Mouse (Mus musculus) left cerebral cortex, adult 2 months (tissue): ENCODE data around the gene Hspb7. TPM values are rescaled to one million over a fixed set of nuclear protein-coding genes. Genes with fewer than 3 reads are reported as not detected.

Experiments
- DNase-seq, 2 experiments: peaks; one replicate each; pipeline ENCODE4 v3.0.0; 2021 to 2022; ENCODE audit warnings: low spot score in 2 of 2, mixed read lengths in 1 of 2; ENCODE audit errors: extremely low spot score in 1 of 2
- H3K27ac ChIP-seq: fragments of 200-600 bp; 2 replicates; pipeline ENCODE4 v1.8.1; 2022
- H3K4me3 ChIP-seq: fragments of 200-600 bp; 2 replicates; pipeline ENCODE4 v1.8.1; 2022
- CTCF ChIP-seq: fragments of 200-600 bp; IDR thresholded peaks from 2 replicates; pipeline ENCODE4 v1.8.1; 2022; ENCODE audit warnings: antibody characterized with exemption, mild to moderate bottlenecking, moderate library complexity
- intact Hi-C: fragments of 180-260 bp; cut with DNase I; formaldehyde crosslinking; loops from one replicate; pipeline ENCODE4 v1.15.1; 2025
- total RNA-seq, 2 experiments: library from RNA; stranded (reverse); gene quantifications; 2 replicates each; pipeline ENCODE4 v1.2.3; 2021

Gene Hspb7
- total RNA-seq, 2 experiments from 2014 or later, result 0.40 to 0.57 TPM

DNA sequence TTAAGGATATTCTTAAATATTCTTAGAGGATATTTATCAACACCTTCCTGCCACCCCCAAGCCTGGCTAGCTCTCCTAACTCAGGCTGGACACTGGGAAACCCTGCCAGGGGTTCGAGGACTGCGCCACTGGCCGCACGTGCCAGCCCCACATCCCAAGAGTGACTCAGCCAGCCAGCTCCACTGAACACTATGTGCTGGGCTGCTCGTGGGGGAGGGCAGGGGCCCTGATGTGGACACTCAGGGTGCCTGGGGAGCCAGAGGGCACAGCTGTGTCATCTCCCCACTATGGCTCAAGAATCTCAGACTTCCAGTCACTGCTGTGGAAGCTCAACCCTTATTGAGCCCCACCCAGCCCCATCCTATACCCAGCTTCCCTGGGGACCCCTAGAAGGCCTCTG is 2.7 kb downstream of the Hspb7 start:
- no peak overlapping the region for H3K4me3 ChIP-seq
- DNase-seq, result no peak
- H3K27ac ChIP-seq, result no peak overlapping the region
- intact Hi-C loops, result no loop called here
- TF ChIP-seq CTCF, result no peak

DNA sequence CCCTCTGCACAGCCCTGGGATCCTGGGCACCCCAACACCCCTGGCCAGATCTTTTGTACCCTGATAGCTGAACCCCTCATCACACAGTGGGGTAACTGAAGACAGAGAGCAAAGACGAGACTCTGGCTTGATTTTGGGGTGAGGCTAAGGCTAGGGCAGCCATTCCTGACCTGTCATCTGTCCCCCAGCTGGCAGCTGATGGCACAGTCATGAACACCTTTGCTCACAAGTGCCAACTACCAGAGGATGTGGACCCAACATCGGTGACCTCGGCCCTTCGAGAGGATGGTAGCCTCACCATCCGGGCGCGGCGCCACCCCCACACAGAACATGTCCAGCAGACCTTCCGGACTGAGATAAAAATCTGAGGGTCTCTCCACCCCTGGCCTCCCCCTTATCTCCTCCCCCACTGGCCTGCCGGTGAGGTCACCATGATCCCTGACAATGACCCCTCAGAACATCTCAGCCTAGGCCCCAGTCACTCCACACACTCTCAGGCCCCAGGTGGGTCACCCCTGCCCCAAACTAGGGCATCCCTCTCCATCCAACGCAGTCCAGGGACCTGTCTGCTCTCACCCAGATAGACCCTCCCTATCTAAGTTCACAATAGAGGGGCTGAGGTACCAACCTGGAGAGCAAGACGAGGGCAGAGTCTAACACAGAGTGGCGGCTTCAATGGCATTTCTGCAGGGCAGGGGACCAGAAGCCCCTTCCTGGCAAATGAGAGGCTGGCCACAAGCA is 3.3 kb downstream of the Hspb7 start:
- no peak for DNase-seq
- no peak for TF ChIP-seq CTCF
- Histone ChIP-seq H3K27ac (no peak overlapping the region), H3K4me3 (no peak overlapping the region)
- intact Hi-C loops, result no loop called here

DNA sequence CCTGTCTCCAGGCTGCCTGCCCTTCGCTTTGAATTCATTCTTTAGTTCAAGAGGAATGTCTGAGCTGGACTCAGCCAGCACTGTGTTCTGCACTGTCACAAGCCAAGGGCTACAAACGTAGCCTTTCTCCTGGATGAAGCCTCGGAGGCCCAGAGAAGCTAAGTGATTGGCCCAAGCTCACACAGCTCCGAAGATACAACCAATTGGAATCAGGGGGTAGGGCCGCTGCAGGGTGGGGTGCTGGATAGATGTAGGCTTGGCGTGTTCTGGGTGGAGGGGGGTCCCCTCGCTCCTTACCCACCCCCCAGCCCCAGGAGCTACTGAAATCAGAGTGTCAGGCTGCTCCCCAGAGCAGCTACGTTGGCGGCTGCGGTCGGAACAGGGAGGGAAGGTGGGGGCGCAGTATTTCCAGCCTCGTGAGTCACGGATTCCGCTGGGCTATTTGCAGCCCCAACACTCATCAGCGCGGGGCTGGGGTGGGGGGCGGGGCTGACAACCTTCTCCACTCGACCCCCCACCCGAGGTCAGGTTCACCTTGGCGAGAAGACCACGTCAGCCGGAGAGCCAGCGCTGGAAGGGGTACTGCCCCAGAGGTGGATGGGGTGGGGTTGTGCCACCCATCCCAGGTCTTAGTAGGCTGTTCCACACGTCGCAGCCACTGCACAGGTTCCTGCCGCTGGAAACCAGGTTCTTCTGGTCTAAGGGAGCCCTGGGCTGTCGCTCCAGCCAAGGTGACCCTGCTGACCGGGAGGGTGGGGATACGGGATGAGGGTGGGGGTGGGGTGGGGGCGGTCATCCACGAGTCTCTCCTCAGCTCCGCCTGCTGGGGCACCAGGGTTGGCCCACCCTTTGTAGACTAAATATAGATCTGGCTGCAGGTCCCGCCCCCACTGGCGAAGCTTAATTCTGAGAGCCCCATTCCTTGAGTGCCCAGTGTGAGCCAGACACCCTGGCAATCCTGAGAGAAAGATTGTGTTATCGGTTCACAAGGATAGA is 5.2 kb downstream of the Hspb7 start:
- peak overlapping the region; percentile 53 for H3K4me3 ChIP-seq
- peak; percentile 70 to 73 for DNase-seq
- TF ChIP-seq CTCF, result no peak
- peak overlapping the region; percentile 95 for H3K27ac ChIP-seq
- intact Hi-C loops, result no loop called here

DNA sequence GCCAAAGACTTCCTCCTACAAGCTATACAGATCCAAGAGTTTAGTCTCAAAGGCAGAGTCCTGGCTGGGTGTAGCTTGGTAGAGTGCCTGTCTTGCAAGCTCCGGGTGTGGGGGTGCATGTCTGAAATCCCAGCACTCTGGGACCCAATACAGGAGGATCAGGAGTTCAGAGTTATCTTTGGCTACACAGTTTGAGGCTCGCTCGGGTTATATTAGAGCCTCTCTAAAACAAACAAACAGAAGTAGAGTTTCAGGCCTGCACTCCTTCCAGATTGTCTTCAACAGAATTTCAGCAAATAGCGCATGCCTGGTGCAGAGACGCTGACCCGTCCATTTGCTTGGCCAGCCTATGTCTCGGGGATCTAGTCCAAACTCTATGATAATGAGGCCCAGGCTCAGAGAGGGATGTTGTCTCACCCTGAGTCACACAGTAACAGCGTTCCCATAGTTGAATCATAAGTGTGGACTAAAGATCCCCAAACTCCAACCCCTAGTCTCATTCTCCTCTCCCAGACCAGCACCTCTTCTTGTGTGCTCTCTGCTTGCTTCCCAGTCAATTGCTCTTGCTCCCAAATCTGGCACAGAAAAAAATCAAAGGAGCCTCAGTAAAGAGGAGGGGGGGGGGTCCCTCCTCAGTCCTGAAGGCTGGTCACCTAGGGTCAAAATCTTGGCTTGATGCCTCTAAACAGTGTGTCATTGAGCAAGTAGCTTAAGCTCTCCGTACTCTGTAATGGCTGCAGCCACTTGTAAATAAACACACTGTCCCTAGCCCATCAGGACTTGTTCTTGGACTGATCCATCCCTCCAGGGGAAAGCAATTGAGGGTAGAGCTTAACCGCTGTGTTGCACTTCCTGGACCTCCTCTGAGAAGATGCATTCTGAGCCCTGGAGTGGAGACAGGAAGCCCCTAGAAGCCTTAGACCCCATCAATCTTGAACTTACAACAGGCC is 6.5 kb downstream of the Hspb7 start:
- intact Hi-C loops, result loop anchor here (1.0 kb wide), 1 partner anchor 22 kb away; no protein-coding TSS in a partner anchor
- Histone ChIP-seq H3K27ac (peak overlapping the region; percentile 95), H3K4me3 (peak overlapping the region; percentile 53; the same call in 1 of the 2 replicates)

DNA sequence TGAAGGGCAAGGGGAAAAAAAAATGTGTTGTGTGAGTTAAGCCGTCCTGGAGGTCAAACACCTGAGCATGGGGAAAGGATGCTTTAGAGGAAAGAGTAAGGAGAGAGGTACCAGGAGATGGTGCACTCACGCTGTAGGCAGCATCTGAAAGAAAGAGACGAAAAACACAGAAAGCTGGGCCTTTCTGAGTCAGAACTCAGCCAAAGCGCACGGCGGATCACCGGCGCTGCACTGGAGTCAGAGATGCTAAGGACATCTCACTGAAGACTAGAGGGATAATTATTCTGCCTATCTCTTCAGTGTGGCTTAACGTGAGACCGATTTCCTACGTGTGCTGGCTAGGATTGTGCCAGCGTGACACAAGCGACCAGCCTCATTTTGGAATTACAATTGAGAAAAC is 7.3 kb downstream of the Hspb7 start:
- no peak for TF ChIP-seq CTCF
- no peak overlapping the region for H3K4me3 ChIP-seq
- intact Hi-C loops, result loop anchor here (1.0 kb wide), 1 partner anchor 23 kb away; no protein-coding TSS in a partner anchor
- H3K27ac ChIP-seq, result no peak overlapping the region
- no peak for DNase-seq

More for the DNA sequence above, 6.5 kb downstream of the Hspb7 start:
- no peak for TF ChIP-seq CTCF
- peak in 1 of 2 experiments; percentile 8 for DNase-seq

DNA sequence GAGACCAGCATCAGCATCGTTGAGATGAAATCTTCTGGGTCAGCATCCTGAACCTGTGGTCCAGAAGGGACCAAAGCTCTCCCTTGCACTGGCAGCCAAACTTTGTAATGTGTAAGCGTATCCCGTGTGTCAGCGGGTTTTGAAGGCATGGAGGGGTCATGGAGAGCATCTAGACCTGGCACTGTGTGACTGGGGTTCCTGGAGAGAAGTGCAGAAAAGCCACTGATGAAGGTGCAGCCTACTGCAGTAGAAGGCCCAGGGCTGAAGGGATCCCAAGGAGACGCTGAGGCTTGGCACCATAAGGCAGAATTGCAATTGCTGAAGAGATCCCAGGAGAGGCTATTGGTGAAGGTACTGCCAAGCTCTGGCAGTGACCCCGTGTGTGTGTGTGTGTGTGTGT is 8.8 kb downstream of the Hspb7 start:
- no peak for TF ChIP-seq CTCF
- intact Hi-C loops, result no loop called here
- Histone ChIP-seq H3K27ac (no peak overlapping the region), H3K4me3 (no peak overlapping the region)
- no peak for DNase-seq

DNA sequence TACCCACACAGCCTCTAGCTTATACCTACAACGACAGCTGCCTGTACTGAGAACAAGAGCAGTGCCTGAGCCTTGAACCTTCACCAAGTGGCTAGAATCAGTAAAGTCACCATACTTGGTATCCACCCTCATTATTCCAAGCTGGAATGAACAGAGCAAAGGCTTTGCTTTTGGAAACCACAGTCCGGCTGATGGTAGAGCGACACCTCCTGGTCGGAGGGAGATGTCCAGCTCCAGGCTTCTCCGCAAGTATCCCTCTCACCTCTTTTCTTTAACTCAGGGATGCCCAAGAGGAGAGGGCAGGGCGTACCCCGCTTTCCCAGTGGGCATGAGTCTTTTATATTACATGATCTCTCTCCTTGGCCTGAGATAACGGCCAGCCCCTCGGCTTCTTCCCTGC is 9.3 kb downstream of the Hspb7 start:
- Histone ChIP-seq H3K4me3 (no peak overlapping the region), H3K27ac (no peak overlapping the region)
- intact Hi-C loops, result loop anchor here (1.0 to 2.0 kb wide), 2 partner anchors 26 to 145 kb away; no protein-coding TSS in a partner anchor
- peak; percentile 62 for TF ChIP-seq CTCF
- peak in 1 of 2 experiments; percentile 40 for DNase-seq

DNA sequence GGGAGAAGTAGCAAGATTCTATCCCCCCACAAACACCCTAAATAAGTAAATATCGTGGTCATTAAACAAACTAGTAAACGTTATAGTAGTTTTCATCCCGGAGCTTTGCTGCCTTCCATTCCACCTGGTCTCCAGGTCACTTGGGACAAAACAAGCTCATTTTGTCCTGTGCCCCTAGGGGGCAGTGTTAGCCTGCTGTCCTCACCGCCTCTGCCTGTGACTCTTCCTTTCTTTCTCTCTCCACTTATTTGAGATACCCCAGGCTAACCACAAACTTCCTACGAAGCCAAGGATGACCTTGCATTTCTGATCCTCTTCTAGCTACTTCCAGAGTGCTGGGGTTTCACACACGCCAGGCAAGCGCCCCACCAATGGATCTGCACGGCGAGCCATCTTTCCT is 10.4 kb downstream of the Hspb7 start:
- Histone ChIP-seq H3K27ac (no peak overlapping the region), H3K4me3 (no peak overlapping the region)
- peak; percentile 59 to 65 for DNase-seq
- intact Hi-C loops, result loop anchor here (1.0 to 2.0 kb wide), 3 partner anchors 27 to 144 kb away; no protein-coding TSS in a partner anchor
- peak; percentile 97 for TF ChIP-seq CTCF

DNA sequence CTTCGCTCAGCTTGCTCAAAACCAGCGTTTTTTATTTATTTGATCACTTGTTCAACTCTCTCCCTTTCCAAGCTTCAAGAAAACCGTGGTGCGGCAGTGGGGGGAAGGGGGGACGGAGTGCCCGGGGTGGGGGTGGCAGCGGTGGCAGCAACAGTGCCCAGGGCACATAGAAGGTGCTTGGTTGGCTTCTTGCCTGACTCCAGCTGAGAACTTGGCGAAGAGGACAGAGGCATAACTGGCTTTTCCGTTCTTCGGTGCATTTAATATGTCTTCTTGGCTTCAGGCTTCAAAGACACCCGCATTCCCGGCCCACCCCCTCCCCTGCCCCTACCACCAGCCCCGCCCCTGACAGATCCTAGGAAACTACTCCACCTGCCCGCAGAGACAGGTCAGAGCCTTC is 12.1 kb downstream of the Hspb7 start:
- Histone ChIP-seq H3K4me3 (no peak overlapping the region), H3K27ac (no peak overlapping the region)
- DNase-seq, result no peak
- TF ChIP-seq CTCF, result no peak
- intact Hi-C loops, result no loop called here

DNA sequence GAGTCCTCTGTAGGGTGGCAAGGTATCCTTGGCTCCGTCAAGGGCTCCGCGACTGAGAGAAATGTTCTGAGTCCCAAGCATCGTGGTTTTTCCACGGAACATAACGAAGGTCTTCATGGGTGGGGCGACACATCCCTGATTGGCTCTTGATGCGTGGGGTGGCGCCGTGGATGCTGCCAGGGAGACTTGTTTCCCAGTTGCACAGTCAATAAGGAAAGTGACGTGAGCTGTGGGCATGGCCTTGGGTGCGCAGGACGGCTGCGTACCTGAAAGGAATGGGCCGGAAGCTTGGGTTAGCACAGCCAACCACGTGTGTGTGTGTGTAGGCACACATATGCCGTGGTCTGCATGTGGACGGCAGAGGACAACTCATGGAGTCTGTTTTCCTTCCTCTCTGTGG is 12.6 kb downstream of the Hspb7 start:
- intact Hi-C loops, result no loop called here
- DNase-seq, result no peak
- no peak overlapping the region for H3K4me3 ChIP-seq
- TF ChIP-seq CTCF, result no peak
- H3K27ac ChIP-seq, result no peak overlapping the region

DNA sequence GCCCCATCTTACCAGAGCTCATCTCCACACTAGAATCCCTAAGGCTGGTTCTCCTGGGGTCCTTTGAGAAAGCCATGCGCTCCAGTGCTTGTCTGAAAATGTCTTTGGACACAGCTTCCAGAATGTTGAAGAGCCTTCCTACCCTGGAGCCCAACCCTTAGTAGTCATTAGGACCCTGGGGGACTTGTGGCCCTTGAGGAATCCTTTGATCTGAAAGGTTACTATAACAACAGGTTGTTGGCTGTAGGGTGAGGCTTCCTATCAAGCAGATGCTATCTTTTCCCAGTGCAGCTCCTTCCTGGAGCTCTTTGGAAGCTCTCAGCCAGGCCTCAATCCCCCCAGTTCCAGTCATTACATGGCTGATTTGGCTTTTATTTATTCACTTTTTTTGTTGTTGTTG is 15.4 kb downstream of the Hspb7 start, which contains the start of gene Srarp:
Gene Srarp (minus strand): TSS at position 132 of the 400 bp plus-strand sequence.
- peak within 1 kb of the TSS; percentile 40; the same call in 1 of the 2 replicates for H3K27ac ChIP-seq
- no peak for DNase-seq
- TF ChIP-seq CTCF, result no peak
- peak within 1 kb of the TSS; percentile 33 for H3K4me3 ChIP-seq
- intact Hi-C loops, result no loop called here
